Mouse (Mus musculus) thymus, adult 2 months (tissue): ENCODE data around the gene Cdk10.

Source experiments
- CTCF ChIP-seq: fragments of 200-500 bp; IDR thresholded peaks from 2 replicates; pipeline ENCODE4 v1.5.1; 2012; ENCODE audit warnings: mild to moderate bottlenecking, control low read depth, low read length, moderate library complexity, borderline replicate concordance; ENCODE audit not compliant: control insufficient read depth, poor library complexity, insufficient read depth; ENCODE audit errors: extremely low read depth
- POLR2A ChIP-seq: fragments of 200-500 bp; IDR thresholded peaks from 2 replicates; pipeline ENCODE4 v1.6.1; 2012; ENCODE audit warnings: mild to moderate bottlenecking, low read length, control low read depth, moderate library complexity; ENCODE audit not compliant: control insufficient read depth, poor library complexity, insufficient read depth; ENCODE audit errors: extremely low read depth

DNA sequence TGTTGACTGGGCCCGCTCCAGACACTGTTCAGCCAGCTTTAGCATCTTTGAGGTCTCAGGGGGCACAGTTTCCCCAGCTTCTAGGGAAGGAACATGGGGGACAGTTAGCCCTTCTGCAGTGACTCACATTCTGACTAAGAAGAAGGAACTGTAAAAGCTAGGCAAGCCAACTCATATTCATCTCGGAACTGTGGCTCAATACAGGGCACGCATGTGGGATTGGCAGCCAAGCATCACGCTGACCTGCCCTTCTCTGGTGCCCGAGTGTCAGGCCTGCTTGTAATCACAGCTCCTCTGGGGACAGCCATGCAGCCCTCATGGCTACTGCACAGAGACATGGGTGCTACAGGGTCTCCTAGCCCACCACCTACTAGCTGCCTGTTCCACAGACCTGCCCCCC lies 26.3 kb downstream of the Cdk10 start:
- TF ChIP-seq CTCF (no peak), POLR2A (no peak)
